Mouse (Mus musculus) thymus, adult 2 months (tissue): ENCODE data around the gene Ift52.

Source experiments
- CTCF ChIP-seq: fragments of 200-500 bp; IDR thresholded peaks from 2 replicates; pipeline ENCODE4 v1.5.1; 2012; ENCODE audit warnings: mild to moderate bottlenecking, control low read depth, low read length, moderate library complexity, borderline replicate concordance; ENCODE audit not compliant: control insufficient read depth, poor library complexity, insufficient read depth; ENCODE audit errors: extremely low read depth
- POLR2A ChIP-seq: fragments of 200-500 bp; IDR thresholded peaks from 2 replicates; pipeline ENCODE4 v1.6.1; 2012; ENCODE audit warnings: mild to moderate bottlenecking, low read length, control low read depth, moderate library complexity; ENCODE audit not compliant: control insufficient read depth, poor library complexity, insufficient read depth; ENCODE audit errors: extremely low read depth

DNA sequence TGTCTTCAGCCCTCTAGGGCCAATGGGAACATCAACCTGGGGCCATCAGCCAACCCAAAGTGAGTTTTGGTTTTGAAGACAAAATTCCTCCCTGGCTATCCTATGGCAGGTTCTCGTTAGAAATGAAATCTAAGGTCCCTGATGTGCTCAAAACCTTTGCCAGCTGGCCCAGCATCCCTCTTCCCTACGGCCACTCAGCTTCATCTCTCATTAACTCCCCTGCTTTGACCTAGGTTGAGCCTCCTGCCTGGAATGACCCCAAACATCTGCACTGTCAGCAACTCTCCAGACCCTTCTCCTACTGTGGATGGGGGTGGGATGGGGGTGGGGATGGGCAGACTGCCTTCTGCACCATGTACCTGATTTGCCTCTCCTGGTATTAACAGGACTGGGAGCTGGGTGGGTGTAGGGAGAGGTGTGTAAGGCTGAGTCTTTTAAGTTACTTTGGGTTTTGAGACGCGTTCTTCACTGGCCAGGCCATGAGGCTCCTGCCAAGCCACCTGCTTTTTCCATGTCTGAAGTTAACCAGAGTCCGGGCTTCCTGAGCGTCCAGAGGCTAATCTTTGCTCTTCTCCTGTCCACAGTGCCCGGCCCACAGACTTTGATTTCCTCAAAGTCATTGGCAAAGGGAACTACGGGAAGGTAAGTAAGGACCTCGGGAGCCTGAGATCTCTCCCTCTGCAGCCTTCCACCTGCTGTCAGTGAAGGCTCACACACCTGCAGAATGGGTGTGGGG lies 23.1 kb upstream of the Ift52 start:
- TF ChIP-seq CTCF: no peak
- no peak for TF ChIP-seq POLR2A
